Mouse (Mus musculus) forebrain, embryonic 15.5 days (tissue): ENCODE measurements around the gene Azi2. TPM values are rescaled to one million over a fixed set of nuclear protein-coding genes. Genes with fewer than 3 reads are reported as not detected.
A peak's percentile ranks its signal among the peaks of the same experiment; 100 is the strongest.

ENCODE experiments used
- ATAC-seq: fragments of 200-750 bp; cut with Nextera tagmentation; replicated peaks from 2 replicates; pipeline ENCODE4 v1.8.0; 2017; ENCODE audit warnings: mild to moderate bottlenecking, moderate TSS enrichment, moderate library complexity
- H3K27ac ChIP-seq: fragments of 300-500 bp; sonication (generic); replicated peaks from 2 replicates; pipeline ENCODE4 v1.5.1; 2015; ENCODE audit warnings: mild to moderate bottlenecking, inconsistent platforms
- H3K27me3 ChIP-seq: fragments of 300-500 bp; sonication (generic); 2 replicates; pipeline ENCODE4 v1.6.1; 2015; ENCODE audit warnings: inconsistent platforms
- H3K36me3 ChIP-seq: fragments of 300-500 bp; sonication (generic); 2 replicates; pipeline ENCODE4 v1.6.1; 2015; ENCODE audit warnings: mild to moderate bottlenecking, inconsistent platforms
- H3K4me1 ChIP-seq: fragments of 300-500 bp; sonication (generic); 2 replicates; pipeline ENCODE4 v1.6.1; 2015; ENCODE audit warnings: inconsistent platforms
- H3K4me2 ChIP-seq: fragments of 300-500 bp; sonication (generic); replicated peaks from 2 replicates; pipeline ENCODE4 v1.6.1; 2015; ENCODE audit warnings: mild to moderate bottlenecking, inconsistent platforms
- H3K4me3 ChIP-seq: fragments of 300-500 bp; sonication (generic); 2 replicates; pipeline ENCODE4 v1.5.1; 2015; ENCODE audit warnings: mild to moderate bottlenecking, inconsistent platforms
- H3K9ac ChIP-seq: fragments of 300-500 bp; sonication (generic); replicated peaks from 2 replicates; pipeline ENCODE4 v1.6.1; 2015; ENCODE audit warnings: mild to moderate bottlenecking, inconsistent platforms
- H3K9me3 ChIP-seq: fragments of 300-500 bp; sonication (generic); 2 replicates; pipeline ENCODE4 v1.6.1; 2016; ENCODE audit warnings: inconsistent platforms
- WGBS: fragments of 180-500 bp; shearing (Covaris S2); methylation state at CpG from one replicate; pipeline ENCODE4 v1.1.7; 2015; ENCODE audit warnings: mixed read lengths; 5-methylcytosine and 5-hydroxymethylcytosine counted together
- microRNA-seq: library from miRNA; unstranded; fragments of <30 nt; microRNA quantifications from one replicate; pipeline ENCODE4, GENCODE M21; 2016
- polyA plus RNA-seq: library from polyadenylated mRNA; unstranded; fragments of >200 nt; fragmentation: Nextera tagmentation; extraction: Ambion mirVana; gene quantifications from 2 replicates; pipeline ENCODE4 v1.2.1, GENCODE M21; 2015

The Azi2 gene
- polyA plus RNA-seq, 1 experiment from 2014 or later, result 87.4 TPM

GRCm38 (mm10) chr9:118099395-118099794, 59.1 kb downstream of the Azi2 start:
- Histone ChIP-seq H3K27ac (no peak overlapping the region), H3K9ac (no peak overlapping the region), H3K4me3 (no peak overlapping the region), H3K9me3 (no peaks in the 10 kb centered on the region), H3K4me2 (no peak overlapping the region), H3K36me3 (no peaks in the 10 kb centered on the region), H3K27me3 (no peaks in the 10 kb centered on the region), H3K4me1 (0 out of 2 replicates have a peak, but pooled peaks cover 12% of the 10 kb centered on the region)
- ATAC-seq, result peak; percentile 80
- WGBS, result 35% methylated on average over 4 of the region's 4 CpGs

GRCm38 (mm10) chr9:118100484-118100883, 60.2 kb downstream of the Azi2 start:
- no peak for ATAC-seq
- Histone ChIP-seq H3K4me3 (no peak overlapping the region), H3K36me3 (no peaks in the 10 kb centered on the region), H3K27ac (no peak overlapping the region), H3K4me1 (0 out of 2 replicates have a peak, but pooled peaks cover 12% of the 10 kb centered on the region), H3K4me2 (no peak overlapping the region), H3K9ac (no peak overlapping the region), H3K9me3 (no peaks in the 10 kb centered on the region), H3K27me3 (no peaks in the 10 kb centered on the region)
- WGBS, result 95% methylated on average over 2 of the region's 2 CpGs

- Histone ChIP-seq H3K9me3 (no peaks in the 10 kb centered on the region), H3K4me1 (peaks cover 11% of the 10 kb centered on the region; the same call in 1 of the 2 replicates), H3K4me3 (no peak overlapping the region), H3K4me2 (no peak overlapping the region), H3K27ac (no peak overlapping the region), H3K27me3 (no peaks in the 10 kb centered on the region), H3K9ac (no peak overlapping the region), H3K36me3 (no peaks in the 10 kb centered on the region)
- no peak for ATAC-seq
- 86% methylated on average over 2 of the region's 2 CpGs for WGBS
These were observed 61.5 kb downstream of the Azi2 start for GRCm38 (mm10) chr9:118101802-118102201.

GRCm38 (mm10) chr9:118108527-118109011, 68.3 kb downstream of the Azi2 start:
- Histone ChIP-seq H3K27me3 (no peaks in the 10 kb centered on the region), H3K9me3 (no peaks in the 10 kb centered on the region), H3K4me2 (no peak overlapping the region), H3K27ac (peak overlapping the region; percentile 33), H3K4me3 (no peak overlapping the region), H3K9ac (no peak overlapping the region), H3K4me1 (peaks cover 13% of the 10 kb centered on the region), H3K36me3 (no peaks in the 10 kb centered on the region)
- WGBS, result 6% methylated on average over 4 of the region's 4 CpGs
- peak; percentile 84 for ATAC-seq

GRCm38 (mm10) chr9:118109697-118110359, 69.5 kb downstream of the Azi2 start:
- H3K4me2 ChIP-seq, result no peak overlapping the region
- no peak overlapping the region for H3K4me3 ChIP-seq
- no peak overlapping the region for H3K27ac ChIP-seq
- H3K4me1 ChIP-seq, result peaks cover 13% of the 10 kb centered on the region
- H3K9me3 ChIP-seq, result no peaks in the 10 kb centered on the region
- 82% methylated on average over 7 of the region's 7 CpGs for WGBS
- H3K27me3 ChIP-seq, result no peaks in the 10 kb centered on the region
- no peak overlapping the region for H3K9ac ChIP-seq
- no peak for ATAC-seq
- no peaks in the 10 kb centered on the region for H3K36me3 ChIP-seq

GRCm38 (mm10) chr9:118110360-118110710, 70.0 kb downstream of the Azi2 start:
- no peak for ATAC-seq
- 82% methylated on average over 2 of the region's 2 CpGs for WGBS
- Histone ChIP-seq H3K27me3 (no peaks in the 10 kb centered on the region), H3K4me1 (peaks cover 13% of the 10 kb centered on the region), H3K4me3 (no peak overlapping the region), H3K27ac (no peak overlapping the region), H3K4me2 (no peak overlapping the region), H3K36me3 (no peaks in the 10 kb centered on the region), H3K9me3 (no peaks in the 10 kb centered on the region), H3K9ac (no peak overlapping the region)

Small RNA genes lying within 50 kb of the gene (microRNA-seq; reads per million reads assigned to microRNA genes)
- gene Gm22008, result not detected

Other genes with a start within 250 kb of the Azi2 start
- 38.3 and 39.3 TPM in 2 replicates for gene Cmc1, start 109.7 kb downstream of the Azi2 start, polyA plus RNA-seq